Mouse (Mus musculus): Measurements from ENCODE around the gene Leap2.
"Not testable (repeated sequence)": the region's sequence is repeated elsewhere in the genome, so short reads cannot be mapped to it uniquely, and the experiment has no call there.

Leap2 gene

DNA sequence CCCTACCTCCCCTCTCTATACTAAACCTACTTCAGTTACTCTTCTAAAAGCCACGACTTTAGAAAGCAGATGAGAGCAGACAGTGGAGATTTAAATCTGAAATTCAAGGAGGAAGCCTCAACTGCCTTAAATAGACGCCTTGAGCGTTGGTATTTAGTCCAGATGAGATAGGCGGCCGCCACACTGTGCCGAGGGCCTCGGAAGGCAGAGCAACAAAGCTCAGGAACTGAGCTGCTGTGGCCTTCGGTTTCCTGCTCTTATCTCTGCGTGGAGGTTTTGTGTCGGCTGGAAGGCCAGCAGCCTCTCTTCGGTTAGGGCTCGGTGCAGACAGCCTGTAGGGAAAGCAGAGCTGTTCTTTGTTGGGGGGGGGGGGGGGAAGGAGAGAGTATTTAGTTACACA lies 19.0 kb upstream of the Leap2 start:
- no peak for DNase-seq (ENCODE audit: low read depth, low spot score)

- DNase-seq (ENCODE audit: low read depth, low spot score) = no peak
These were observed 13.4 kb upstream of the Leap2 start for GRCm38 (mm10) chr11:53436338-53436737.

DNA sequence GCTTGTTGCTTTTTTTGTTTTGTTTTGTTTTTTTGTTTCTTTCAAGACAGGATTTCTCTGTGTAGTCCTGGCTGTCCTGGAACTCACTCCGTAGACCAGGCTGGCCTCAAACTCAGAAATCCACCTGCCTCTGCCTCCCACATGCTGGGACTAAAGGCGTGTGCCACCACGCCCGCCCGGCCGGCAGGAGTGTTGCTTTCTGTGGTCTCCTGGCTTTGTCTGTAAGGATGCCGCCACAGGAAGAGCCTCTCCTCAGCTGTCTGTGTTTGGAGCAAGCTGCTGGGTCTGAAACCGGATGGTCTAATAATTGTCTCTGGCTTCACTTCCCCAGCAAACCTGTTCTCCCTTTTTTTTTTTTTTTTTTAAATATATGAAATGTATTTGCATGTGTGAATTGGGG lies 12.5 kb upstream of the Leap2 start:
- no peak for DNase-seq (ENCODE audit: low read depth, low spot score)

GRCm38 (mm10) chr11:53433057-53433456 lies 10.1 kb upstream of the Leap2 start:
- DNase-seq (ENCODE audit: low read depth, low spot score) = no peak

- DNase-seq (ENCODE audit: low read depth, low spot score) = no peak
These were observed 8.5 kb upstream of the Leap2 start for GRCm38 (mm10) chr11:53431347-53432056.

DNA sequence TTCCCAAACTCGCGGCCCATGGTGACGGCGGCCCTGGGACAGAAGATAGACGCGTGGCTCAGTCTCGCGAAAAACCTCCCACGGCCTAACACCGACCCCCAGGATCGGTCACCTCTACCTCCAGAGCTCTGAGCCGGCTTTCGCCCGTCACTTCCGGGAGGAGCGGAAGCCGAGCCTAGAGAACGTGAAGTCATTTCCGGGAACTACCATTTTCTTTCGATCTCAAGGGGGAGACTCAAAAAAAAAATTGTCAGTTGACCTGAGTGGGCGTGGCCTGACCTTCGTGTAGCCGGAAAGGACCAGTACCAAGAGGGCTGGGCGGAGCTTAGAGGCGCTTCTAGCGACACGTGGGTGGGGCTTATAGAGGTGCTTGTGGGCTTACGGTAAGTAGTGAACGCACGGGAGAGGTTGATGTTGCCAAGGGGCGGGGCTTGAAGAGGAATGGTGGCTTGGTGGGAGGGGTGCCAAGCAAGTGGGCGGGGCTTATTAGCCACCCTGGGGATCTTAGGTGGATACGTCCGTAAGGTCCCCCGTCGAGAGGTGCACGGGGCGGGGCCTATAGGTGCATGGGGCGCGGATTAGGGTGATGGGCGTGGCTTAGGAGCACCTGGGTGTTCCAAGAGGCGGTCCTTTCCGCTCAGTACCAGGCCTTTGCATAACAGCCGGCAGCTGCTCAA lies 7.8 kb upstream of the Leap2 start, which contains the start of the genes Uqcrq and Gdf9:
Gene Uqcrq (minus strand): TSS at position 162 of the 677 bp plus-strand sequence.
Gene Gdf9 (plus strand): TSS at position 354 of the 677 bp plus-strand sequence.
- DNase-seq (ENCODE audit: low read depth, low spot score) = peak; percentile 100

GRCm38 (mm10) chr11:53430300-53430669 lies 7.3 kb upstream of the Leap2 start:
- DNase-seq (ENCODE audit: low read depth, low spot score) = no peak

DNA sequence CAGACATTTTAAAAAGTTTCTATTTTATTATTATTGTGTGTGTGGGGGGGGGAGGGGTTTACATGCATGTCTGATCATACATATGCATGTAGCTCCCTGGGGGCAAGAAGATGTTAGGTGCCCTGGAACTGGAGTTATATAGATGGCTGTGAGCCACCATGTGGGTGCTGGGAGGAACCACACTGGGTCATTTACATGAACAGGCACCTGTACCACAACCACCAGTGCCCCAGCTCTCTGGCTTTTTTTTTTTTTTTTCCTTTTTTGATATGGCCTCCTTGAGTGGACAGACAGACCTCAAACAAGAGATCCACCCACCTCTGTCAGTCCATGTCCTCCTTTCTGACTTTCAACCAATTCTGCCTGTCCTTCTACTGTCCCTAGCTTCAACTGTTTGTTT lies 6.2 kb upstream of the Leap2 start:
- no peak for DNase-seq (ENCODE audit: low read depth, low spot score)

- DNase-seq (ENCODE audit: low read depth, low spot score) = no peak
These were observed 5.7 kb upstream of the Leap2 start for GRCm38 (mm10) chr11:53428716-53429057.

GRCm38 (mm10) chr11:53427993-53428715 lies 5.2 kb upstream of the Leap2 start:
- DNase-seq (ENCODE audit: low read depth, low spot score) = no peak

- not testable (repeated sequence) for DNase-seq (ENCODE audit: low read depth, low spot score)
These were observed 3.9 kb upstream of the Leap2 start for GRCm38 (mm10) chr11:53426914-53427313.

DNA sequence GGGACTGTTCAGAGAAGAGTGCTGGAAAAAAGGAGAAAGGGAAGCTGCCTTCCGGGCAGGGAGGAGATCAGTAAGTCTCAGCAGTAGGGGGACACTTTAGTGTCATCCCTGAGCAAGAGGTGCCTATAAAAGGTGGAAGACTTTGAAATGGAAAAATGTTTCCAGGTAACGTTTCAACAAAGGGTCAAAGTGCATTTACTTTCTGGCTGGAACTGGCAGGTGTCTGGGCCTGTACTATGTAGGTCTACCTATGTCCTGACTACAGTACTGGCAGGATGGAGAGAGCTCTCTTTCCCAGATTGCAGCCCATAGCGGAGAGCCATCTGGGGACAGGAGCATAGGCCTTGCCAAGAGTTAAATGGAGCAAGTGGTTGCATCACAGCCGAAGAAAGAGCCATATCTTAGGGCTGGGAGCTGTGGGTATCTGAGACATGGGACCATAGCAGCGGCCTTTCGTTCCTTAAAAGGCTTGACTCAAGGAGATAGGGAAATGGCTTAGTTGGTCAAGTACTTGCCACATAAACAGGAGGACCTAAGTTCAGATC lies 2.8 kb upstream of the Leap2 start:
- DNase-seq (ENCODE audit: low read depth, low spot score) = no peak

- no peak for DNase-seq (ENCODE audit: low read depth, low spot score)
These were observed 2.3 kb upstream of the Leap2 start for GRCm38 (mm10) chr11:53425251-53425650.

DNA sequence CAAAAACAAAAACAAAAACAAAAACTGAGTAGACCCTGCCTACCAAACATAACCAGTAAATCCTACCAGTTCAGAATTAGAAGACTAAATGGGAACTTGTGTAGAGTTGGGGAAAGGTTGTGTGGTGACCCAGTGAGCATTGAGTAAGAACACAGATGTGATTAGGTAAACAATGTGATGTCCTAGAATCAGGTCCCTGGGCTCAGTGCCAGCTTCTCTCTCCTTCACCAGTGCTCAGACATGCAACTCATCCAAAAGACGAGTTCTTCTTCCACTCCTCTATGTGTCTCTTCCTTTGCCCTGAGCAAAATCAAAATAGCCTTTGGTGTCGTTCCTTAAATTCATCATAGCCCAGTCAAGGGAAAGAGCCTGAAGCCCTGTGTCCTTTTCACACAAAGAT lies 1.9 kb upstream of the Leap2 start:
- no peak for DNase-seq (ENCODE audit: low read depth, low spot score)

DNA sequence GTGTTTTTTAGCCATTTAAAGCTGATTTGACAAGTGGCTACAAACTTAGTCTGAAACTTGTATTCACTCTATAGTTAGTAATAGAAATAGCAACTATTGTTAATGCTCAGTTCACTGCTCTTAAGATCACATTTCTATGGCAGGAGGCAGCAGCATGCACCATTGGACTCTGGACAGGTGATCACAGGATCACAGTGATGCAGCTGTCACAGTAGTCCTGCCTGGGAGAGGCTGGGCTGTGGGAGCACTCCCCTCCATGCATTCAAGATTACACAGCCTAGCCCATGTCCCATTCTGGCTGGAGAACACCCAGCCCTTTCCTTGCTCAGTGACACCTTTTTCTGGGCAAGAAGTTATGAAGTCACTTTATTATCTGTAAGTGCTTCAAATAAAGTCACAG lies 4.9 kb downstream of the Leap2 start:
- no peak for DNase-seq (ENCODE audit: low read depth, low spot score)

- no peak for DNase-seq (ENCODE audit: low read depth, low spot score)
These were observed 9.1 kb downstream of the Leap2 start for GRCm38 (mm10) chr11:53413871-53414270.

DNA sequence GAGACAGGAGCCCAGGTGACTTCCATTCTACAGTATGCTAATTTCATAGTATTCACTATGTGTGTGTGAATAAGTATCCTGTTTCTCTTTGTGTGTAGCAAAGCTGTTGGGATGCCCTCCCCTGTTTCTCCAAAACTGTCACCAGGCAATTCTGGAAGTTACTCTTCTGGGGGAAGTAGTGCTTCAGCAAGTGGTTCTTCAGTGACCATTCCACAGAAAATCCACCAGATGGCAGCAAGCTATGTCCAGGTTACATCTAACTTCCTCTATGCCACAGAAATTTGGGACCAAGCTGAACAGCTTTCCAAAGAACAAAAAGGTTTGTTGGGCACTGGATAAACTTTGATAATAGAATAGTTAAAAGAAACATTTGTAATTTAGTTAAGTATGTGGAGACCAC lies 11.2 kb downstream of the Leap2 start:
- no peak for DNase-seq (ENCODE audit: low read depth, low spot score)

GRCm38 (mm10) chr11:53403638-53404037 lies 19.3 kb downstream of the Leap2 start:
- DNase-seq (ENCODE audit: low read depth, low spot score) = no peak

DNA sequence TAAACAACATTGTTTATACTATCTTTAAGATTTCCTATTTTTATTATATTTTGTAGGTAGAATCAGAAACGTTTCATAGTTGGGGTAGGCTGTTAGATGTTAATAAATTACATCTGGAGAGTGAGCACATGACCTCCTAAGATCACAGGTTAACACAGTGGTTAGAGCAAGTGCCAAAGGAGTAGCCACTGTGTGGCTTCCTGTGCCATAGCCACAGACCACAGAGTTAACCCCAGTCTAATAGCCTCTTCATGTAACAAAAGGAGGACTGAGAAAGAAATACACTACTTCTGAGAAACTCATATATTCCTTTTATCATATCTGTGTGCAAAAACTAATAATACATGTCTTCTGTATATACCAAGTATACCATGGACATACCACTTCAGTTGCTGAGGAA lies 29.1 kb downstream of the Leap2 start:
- DNase-seq (ENCODE audit: low read depth, low spot score) = no peak

DNA sequence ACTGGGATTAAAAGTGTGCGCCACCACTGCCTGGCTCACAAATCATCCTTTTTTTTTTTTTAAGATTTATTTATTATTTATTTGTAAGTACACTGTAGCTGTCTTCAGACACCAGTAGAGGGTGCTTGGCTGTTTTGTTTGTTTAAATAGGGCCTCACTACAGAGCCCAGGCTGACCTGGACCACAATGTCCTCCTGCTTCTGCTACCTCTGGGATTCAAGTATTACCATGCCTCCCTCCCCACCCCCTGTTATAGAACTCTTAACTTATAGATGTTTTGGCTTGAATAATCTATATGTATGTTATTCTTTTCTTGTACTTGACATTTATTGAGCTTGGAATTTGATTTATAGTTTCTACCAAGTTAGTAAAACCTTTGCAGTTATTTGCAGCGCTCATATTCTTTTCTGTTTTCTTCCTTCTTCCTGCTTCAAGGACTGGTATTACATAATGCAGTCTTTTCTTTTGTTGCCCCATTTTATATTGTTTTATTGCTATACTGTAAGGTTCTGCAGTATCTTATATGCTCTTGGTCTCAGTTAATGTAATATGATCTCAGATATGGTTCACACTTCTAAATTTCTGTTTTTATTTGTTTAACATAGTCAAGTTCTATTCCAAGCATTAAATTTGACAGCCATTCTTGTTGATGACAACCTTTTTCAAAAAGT lies 39.1 kb downstream of the Leap2 start:
- DNase-seq (ENCODE audit: low read depth, low spot score) = no peak

GRCm38 (mm10) chr11:53378918-53379317 lies 44.1 kb downstream of the Leap2 start:
- no peak for DNase-seq (ENCODE audit: low read depth, low spot score)

Data from retina, postnatal 7 days (tissue).